8 mouse cellular contexts compared by ENCODE assay signal in the genomic region with DNA sequence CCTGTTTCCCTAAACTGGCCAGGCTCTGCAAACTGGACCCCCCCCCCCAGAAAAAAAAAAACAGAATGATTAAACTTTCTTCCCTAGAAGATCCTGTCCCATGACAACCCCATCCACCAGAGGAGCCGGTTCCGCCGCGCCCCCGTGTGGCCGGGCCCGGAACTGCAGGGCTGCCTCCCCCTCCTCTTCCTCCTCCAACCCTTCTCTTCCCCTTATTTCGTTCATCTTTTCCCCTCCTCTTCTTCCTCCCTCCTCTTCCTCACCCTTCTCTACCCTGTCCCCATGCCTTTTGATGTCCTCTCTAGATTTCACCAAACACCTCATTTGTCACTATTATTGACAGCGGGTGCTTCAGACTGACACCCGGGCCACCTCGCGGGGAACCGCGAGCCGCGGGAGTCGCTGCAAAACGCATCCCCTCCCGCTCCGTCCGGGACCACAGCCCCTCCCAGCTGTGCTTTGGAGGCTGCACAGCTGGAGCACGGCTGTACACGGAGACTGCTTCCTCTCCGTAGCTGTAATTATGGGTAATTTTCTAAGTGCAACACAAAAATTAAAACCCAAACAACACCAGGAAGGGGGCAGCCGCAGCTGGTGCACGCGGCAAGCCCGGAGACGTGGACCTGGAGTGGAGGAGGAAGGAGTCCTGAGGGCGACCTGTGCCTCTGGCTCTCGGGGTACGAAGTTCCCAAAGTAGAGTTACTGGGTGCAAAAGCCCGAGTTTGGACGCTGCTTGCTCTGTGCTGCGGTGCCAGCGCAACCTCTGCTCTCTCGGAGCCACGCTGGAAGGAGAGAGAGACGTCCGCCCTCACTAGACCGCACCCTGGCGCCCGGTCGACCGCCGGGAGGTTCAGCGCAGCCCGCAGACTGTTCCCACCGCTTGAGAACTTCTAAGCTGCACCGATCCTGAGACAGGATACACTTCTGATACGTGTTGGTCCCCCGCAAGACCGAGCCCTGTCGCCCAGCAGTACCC. TPM values are rescaled to one million over a fixed set of nuclear protein-coding genes. Genes with fewer than 3 reads are reported as not detected.
DNase-seq lines count a peak whose midpoint lies in the region; ATAC-seq and TF ChIP-seq lines count a peak whose summit lies in the region.

No protein-coding gene starts in this region.

- TF ChIP-seq POLR2A in liver, adult 2 months (IDR thresholded peaks at IDR 0.05; ENCODE audit: extremely low read depth, insufficient read depth, low read length): no peak
- TF ChIP-seq POLR2A in testis, adult 2 months (IDR thresholded peaks at IDR 0.05; ENCODE audit: control insufficient read depth, low read depth, low read length): peak; percentile 52; the same call in 1 of the 2 replicates

- H3K27ac ChIP-seq in intestine, embryonic 15.5 days: peak overlapping the region; percentile 96
- peak overlapping the region; percentile 88 for H3K27ac ChIP-seq in liver, adult 2 months (replicated peaks; ENCODE audit: insufficient read depth, low read depth, low read length)
- peak overlapping the region; percentile 58 for H3K27ac ChIP-seq in midbrain, embryonic 16.5 days (ENCODE audit: low read length)
- H3K27ac ChIP-seq in testis, adult 2 months (ENCODE audit: control insufficient read depth, insufficient read depth, low read depth, low read length): peak overlapping the region; percentile 86

- DNase-seq in 3134 (ENCODE audit: extremely low read depth, insufficient read length, low spot score): peak; percentile 87
- DNase-seq in ZHBTc4 (ENCODE audit: low read depth, low spot score): peak; percentile 86
- DNase-seq in embryo, embryonic 10.5 days (ENCODE audit: low spot score): peak; percentile 82
- peak; percentile 65 for DNase-seq in liver, adult 2 months (ENCODE audit: extremely low read depth, low read depth, low spot score)

- H3K9me3 ChIP-seq in intestine, embryonic 15.5 days: no peaks in the 10 kb centered on the region
- H3K9me3 ChIP-seq in midbrain, embryonic 16.5 days (replicated peaks; ENCODE audit: control insufficient read depth, low read length, poor library complexity, severe bottlenecking): no peaks in the 10 kb centered on the region

- TF ChIP-seq CTCF in liver, adult 2 months (IDR thresholded peaks at IDR 0.05; ENCODE audit: low read depth, low read length): peak; percentile 88
- peak; percentile 96 for TF ChIP-seq CTCF in testis, adult 2 months (IDR thresholded peaks at IDR 0.05; ENCODE audit: control insufficient read depth, insufficient read depth, insufficient replicate concordance, low read depth, low read length)

- H3K27me3 ChIP-seq in intestine, embryonic 15.5 days (replicated peaks): no peaks in the 10 kb centered on the region
- peaks cover 3% of the 10 kb centered on the region; the same call in 1 of the 2 replicates for H3K27me3 ChIP-seq in liver, adult 2 months (ENCODE audit: control insufficient read depth, insufficient read depth, low read length)
- H3K27me3 ChIP-seq in midbrain, embryonic 16.5 days (ENCODE audit: control insufficient read depth, insufficient read depth, low read depth, low read length): no peaks in the 10 kb centered on the region
- H3K27me3 ChIP-seq in testis, adult 2 months (ENCODE audit: control insufficient read depth, insufficient read depth, low read length): no peaks in the 10 kb centered on the region

- ATAC-seq in granulocyte monocyte progenitor cell, adult 5-6 weeks (replicated peaks; ENCODE audit: poor library complexity, severe bottlenecking): peak; percentile 8; the same call in 1 of the 2 replicates
- peak; percentile 14 for ATAC-seq in intestine, embryonic 15.5 days
- peak; percentile 1; the same call in 1 of the 2 replicates for ATAC-seq in midbrain, embryonic 16.5 days

- under 1% methylated on average over 54 of the region's 54 CpGs for WGBS in intestine, embryonic 15.5 days
- WGBS in liver, adult 2 months: under 1% methylated on average over 54 of the region's 54 CpGs
- WGBS in midbrain, embryonic 16.5 days: under 1% methylated on average over 54 of the region's 54 CpGs

- H3K36me3 ChIP-seq in intestine, embryonic 15.5 days: no peaks in the 10 kb centered on the region
- no peaks in the 10 kb centered on the region for H3K36me3 ChIP-seq in liver, adult 2 months (ENCODE audit: control insufficient read depth, insufficient read depth, low read length)
- no peaks in the 10 kb centered on the region for H3K36me3 ChIP-seq in midbrain, embryonic 16.5 days (ENCODE audit: control insufficient read depth, insufficient read depth, low read length)
- no peaks in the 10 kb centered on the region for H3K36me3 ChIP-seq in testis, adult 2 months (ENCODE audit: control insufficient read depth, insufficient read depth, low read length)

- H3K4me1 ChIP-seq in intestine, embryonic 15.5 days (replicated peaks): peaks cover 29% of the 10 kb centered on the region
- H3K4me1 ChIP-seq in liver, adult 2 months (ENCODE audit: control insufficient read depth, insufficient read depth, low read length): peaks cover 4% of the 10 kb centered on the region; the same call in 1 of the 2 replicates
- peaks cover 45% of the 10 kb centered on the region for H3K4me1 ChIP-seq in midbrain, embryonic 16.5 days (ENCODE audit: control insufficient read depth, insufficient read depth, low read length)
- H3K4me1 ChIP-seq in testis, adult 2 months (ENCODE audit: control insufficient read depth, insufficient read depth, low read length): peaks cover 37% of the 10 kb centered on the region

- peak overlapping the region; percentile 79 for H3K4me3 ChIP-seq in intestine, embryonic 15.5 days (replicated peaks)
- peak overlapping the region; percentile 60 for H3K4me3 ChIP-seq in liver, adult 2 months (ENCODE audit: insufficient read depth, low read depth, low read length)
- H3K4me3 ChIP-seq in midbrain, embryonic 16.5 days (ENCODE audit: low read depth, low read length): peak overlapping the region; percentile 35
- peak overlapping the region; percentile 55 for H3K4me3 ChIP-seq in testis, adult 2 months (ENCODE audit: control insufficient read depth, low read depth, low read length)

- peak overlapping the region; percentile 98 for H3K4me2 ChIP-seq in intestine, embryonic 15.5 days (replicated peaks)
- H3K4me2 ChIP-seq in midbrain, embryonic 16.5 days (ENCODE audit: low read length): peak overlapping the region; percentile 85

- H3K9ac ChIP-seq in intestine, embryonic 15.5 days: peak overlapping the region; percentile 62
- H3K9ac ChIP-seq in liver, adult 2 months (ENCODE audit: low read depth, low read length): peak overlapping the region; percentile 61
- peak overlapping the region; percentile 62 for H3K9ac ChIP-seq in midbrain, embryonic 16.5 days (ENCODE audit: low read depth, low read length)

- peaks cover 2% of the 10 kb centered on the region; the same call in 1 of the 2 replicates for H3K79me2 ChIP-seq in liver, adult 2 months (ENCODE audit: control insufficient read depth, insufficient read depth, low read length)

RNA-seq across cellular contexts. Expression of gene Ssbp4, which starts 2.4 kb away (rescaled TPM):
- 53.8 and 75.4 TPM in 2 replicates for total RNA-seq in granulocyte monocyte progenitor cell, adult 5-6 weeks (2014; fragmentation: Nextera tagmentation)
- 35.2 and 87.9 TPM in 2 replicates for total RNA-seq in granulocyte monocyte progenitor cell, adult 5-6 weeks (2017)
- polyA plus RNA-seq in intestine, embryonic 15.5 days (2015; fragmentation: Nextera tagmentation; extraction: Ambion mirVana): 86.9 and 91.7 TPM in 2 replicates
- 2.3 and 5.0 TPM in 2 replicates for total RNA-seq in liver, adult 2 months (2014; rRNA removed)
- 13.5 and 16.4 TPM in 2 replicates for polyA plus RNA-seq in liver, adult 2 months (2012; rRNA removed)
- 151 and 173 TPM in 2 replicates for polyA plus RNA-seq in midbrain, embryonic 16.5 days (2015; fragmentation: Nextera tagmentation; extraction: Ambion mirVana)
- 35.6 and 38.9 TPM in 2 replicates for polyA plus RNA-seq in testis, adult 2 months (2012; rRNA removed)

RNA-seq across cellular contexts. Expression of gene Lrrc25, which starts 4.9 kb away (rescaled TPM):
- 2.9 and 5.2 TPM in 2 replicates for total RNA-seq in granulocyte monocyte progenitor cell, adult 5-6 weeks (2014; fragmentation: Nextera tagmentation)
- total RNA-seq in granulocyte monocyte progenitor cell, adult 5-6 weeks (2017): 1.1 and 3.1 TPM in 2 replicates
- polyA plus RNA-seq in intestine, embryonic 15.5 days (2015; fragmentation: Nextera tagmentation; extraction: Ambion mirVana): 2.4 and 2.5 TPM in 2 replicates
- total RNA-seq in liver, adult 2 months (2014; rRNA removed): 1.4 and 2.3 TPM in 2 replicates
- 2.5 and 7.0 TPM in 2 replicates for polyA plus RNA-seq in liver, adult 2 months (2012; rRNA removed)
- 0.64 and 0.97 TPM in 2 replicates for polyA plus RNA-seq in midbrain, embryonic 16.5 days (2015; fragmentation: Nextera tagmentation; extraction: Ambion mirVana)
- 1.4 TPM in 2 replicates for polyA plus RNA-seq in testis, adult 2 months (2012; rRNA removed)

RNA-seq across cellular contexts. Expression of gene Isyna1, which starts 16.9 kb away (rescaled TPM):
- 30.8 and 66.6 TPM in 2 replicates for total RNA-seq in granulocyte monocyte progenitor cell, adult 5-6 weeks (2014; fragmentation: Nextera tagmentation)
- 35.2 and 38.6 TPM in 2 replicates for total RNA-seq in granulocyte monocyte progenitor cell, adult 5-6 weeks (2017)
- polyA plus RNA-seq in intestine, embryonic 15.5 days (2015; fragmentation: Nextera tagmentation; extraction: Ambion mirVana): 123 and 130 TPM in 2 replicates
- total RNA-seq in liver, adult 2 months (2014; rRNA removed): 3.2 and 6.4 TPM in 2 replicates
- polyA plus RNA-seq in liver, adult 2 months (2012; rRNA removed): 9.4 and 16.6 TPM in 2 replicates
- 155 and 171 TPM in 2 replicates for polyA plus RNA-seq in midbrain, embryonic 16.5 days (2015; fragmentation: Nextera tagmentation; extraction: Ambion mirVana)
- polyA plus RNA-seq in testis, adult 2 months (2012; rRNA removed): 561 and 588 TPM in 2 replicates

RNA-seq across cellular contexts. Expression of gene Gdf15, which starts 21.2 kb away (rescaled TPM):
- total RNA-seq in granulocyte monocyte progenitor cell, adult 5-6 weeks (2014; fragmentation: Nextera tagmentation): not detected in 2 replicates
- 0.67 TPM in 1 of 2 replicates, not detected in the other for total RNA-seq in granulocyte monocyte progenitor cell, adult 5-6 weeks (2017)
- polyA plus RNA-seq in intestine, embryonic 15.5 days (2015; fragmentation: Nextera tagmentation; extraction: Ambion mirVana): 2.3 and 2.9 TPM in 2 replicates
- total RNA-seq in liver, adult 2 months (2014; rRNA removed): 5.8 and 12.6 TPM in 2 replicates
- polyA plus RNA-seq in liver, adult 2 months (2012; rRNA removed): 23.8 and 27.7 TPM in 2 replicates
- 0.35 and 0.39 TPM in 2 replicates for polyA plus RNA-seq in midbrain, embryonic 16.5 days (2015; fragmentation: Nextera tagmentation; extraction: Ambion mirVana)
- polyA plus RNA-seq in testis, adult 2 months (2012; rRNA removed): 1.3 and 1.4 TPM in 2 replicates

RNA-seq across cellular contexts. Expression of gene Pgpep1, which starts 49.1 kb away (rescaled TPM):
- 8.5 and 31.0 TPM in 2 replicates for total RNA-seq in granulocyte monocyte progenitor cell, adult 5-6 weeks (2014; fragmentation: Nextera tagmentation)
- total RNA-seq in granulocyte monocyte progenitor cell, adult 5-6 weeks (2017): 6.5 and 6.9 TPM in 2 replicates
- 58.0 and 74.2 TPM in 2 replicates for polyA plus RNA-seq in intestine, embryonic 15.5 days (2015; fragmentation: Nextera tagmentation; extraction: Ambion mirVana)
- 39.1 and 42.6 TPM in 2 replicates for total RNA-seq in liver, adult 2 months (2014; rRNA removed)
- 91.3 and 117 TPM in 2 replicates for polyA plus RNA-seq in liver, adult 2 months (2012; rRNA removed)
- polyA plus RNA-seq in midbrain, embryonic 16.5 days (2015; fragmentation: Nextera tagmentation; extraction: Ambion mirVana): 67.2 and 69.7 TPM in 2 replicates
- 3.7 and 4.9 TPM in 2 replicates for polyA plus RNA-seq in testis, adult 2 months (2012; rRNA removed)

Comparison
In these comparisons a context has a peak if more than half of its experiments do, and no peak if none do; other contexts are left out.
1. Peak in every context shown above with its lines: DNase-seq, ATAC-seq, H3K4me3 ChIP-seq and H3K27ac ChIP-seq.